Mouse (Mus musculus) G1E-ER4 (cell line): ENCODE results near the gene Ucn3. TPM values are rescaled to one million over a fixed set of nuclear protein-coding genes. Genes with fewer than 3 reads are reported as not detected.

Experiments used
- GATA1 ChIP-seq: IDR thresholded peaks from one replicate; pipeline ENCODE4 v1.8.0; 2012; ENCODE audit warnings: low read length, inconsistent platforms
- polyA plus RNA-seq: library from polyadenylated mRNA; stranded (reverse); fragments of >175 nt; gene quantifications from 2 replicates; pipeline ENCODE4 v1.2.3, GENCODE M21; 2012

The Ucn3 gene
- polyA plus RNA-seq, 1 experiment, result not detected

- TF ChIP-seq GATA1, result no peak
Measured at GRCm38 (mm10) chr13:3895397-3895980, 49.7 kb downstream of the Ucn3 start.

- no peak for TF ChIP-seq GATA1
Measured at GRCm38 (mm10) chr13:3894549-3894948, 50.6 kb downstream of the Ucn3 start.

- TF ChIP-seq GATA1, result no peak
Measured at GRCm38 (mm10) chr13:3893126-3893734, 51.9 kb downstream of the Ucn3 start.

- TF ChIP-seq GATA1, result no peak
Measured at GRCm38 (mm10) chr13:3892601-3893000, 52.5 kb downstream of the Ucn3 start.

DNA sequence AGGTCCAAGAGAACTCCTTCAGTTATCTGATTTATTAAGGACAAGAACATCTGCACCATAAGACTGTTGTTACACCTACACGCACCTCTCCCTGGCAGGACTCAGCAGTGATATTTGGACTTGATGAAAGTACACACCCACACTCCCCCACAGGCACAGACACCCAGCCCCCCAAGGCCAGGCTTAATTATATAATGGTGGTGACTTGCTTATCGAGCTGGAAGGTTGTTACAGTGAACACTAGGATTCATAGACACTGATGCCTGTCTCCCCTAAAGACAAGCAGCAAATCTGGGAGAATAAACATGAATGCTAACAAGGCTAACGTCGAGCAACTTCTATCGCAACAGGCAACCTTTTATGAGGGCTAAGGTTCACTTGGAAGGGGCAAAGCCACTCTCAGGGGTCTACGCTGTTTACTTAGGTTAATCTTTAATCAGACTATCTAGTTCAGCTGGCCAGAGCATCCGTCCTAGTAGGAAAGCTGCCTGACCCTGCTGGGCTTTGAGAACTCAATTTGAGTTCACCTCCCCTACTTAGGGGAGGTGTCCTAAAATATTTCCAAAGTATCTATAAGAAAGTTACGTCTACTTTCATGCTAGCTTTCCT, 53.6 kb downstream of the Ucn3 start:
- no peak for TF ChIP-seq GATA1

Other genes starting within 250 kb of the Ucn3 start
- not detected in 2 replicates for gene Calml3, start 141.0 kb downstream of the Ucn3 start, polyA plus RNA-seq
- gene Calm4, start 107.6 kb downstream of the Ucn3 start, polyA plus RNA-seq, result not detected in 2 replicates
- not detected in 2 replicates for gene Calm5, start 91.2 kb downstream of the Ucn3 start, polyA plus RNA-seq
- gene Net1, start 27.1 kb downstream of the Ucn3 start, polyA plus RNA-seq, result 53.8 and 65.4 TPM in 2 replicates
- gene Tubal3, start 27.1 kb downstream of the Ucn3 start, polyA plus RNA-seq, result not detected in 2 replicates
- not detected in 2 replicates for gene Akr1c14, start 103.7 kb upstream of the Ucn3 start, polyA plus RNA-seq
- gene Akr1c18, start 205.3 kb upstream of the Ucn3 start, polyA plus RNA-seq, result not detected in 2 replicates
- gene Akr1c13, start 245.8 kb upstream of the Ucn3 start, polyA plus RNA-seq, result 1.7 and 2.4 TPM in 2 replicates